Mouse (Mus musculus): ENCODE measurements around the gene Washc4.

The Washc4 gene

GRCm38 (mm10) chr10:83594526-83594925 lies 51.0 kb downstream of the Washc4 start:
- intact Hi-C loops (cut with DNase I), result no loop called here

- intact Hi-C loops (cut with DNase I), result no loop called here
These were observed 57.1 kb downstream of the Washc4 start for GRCm38 (mm10) chr10:83600650-83601049.

DNA sequence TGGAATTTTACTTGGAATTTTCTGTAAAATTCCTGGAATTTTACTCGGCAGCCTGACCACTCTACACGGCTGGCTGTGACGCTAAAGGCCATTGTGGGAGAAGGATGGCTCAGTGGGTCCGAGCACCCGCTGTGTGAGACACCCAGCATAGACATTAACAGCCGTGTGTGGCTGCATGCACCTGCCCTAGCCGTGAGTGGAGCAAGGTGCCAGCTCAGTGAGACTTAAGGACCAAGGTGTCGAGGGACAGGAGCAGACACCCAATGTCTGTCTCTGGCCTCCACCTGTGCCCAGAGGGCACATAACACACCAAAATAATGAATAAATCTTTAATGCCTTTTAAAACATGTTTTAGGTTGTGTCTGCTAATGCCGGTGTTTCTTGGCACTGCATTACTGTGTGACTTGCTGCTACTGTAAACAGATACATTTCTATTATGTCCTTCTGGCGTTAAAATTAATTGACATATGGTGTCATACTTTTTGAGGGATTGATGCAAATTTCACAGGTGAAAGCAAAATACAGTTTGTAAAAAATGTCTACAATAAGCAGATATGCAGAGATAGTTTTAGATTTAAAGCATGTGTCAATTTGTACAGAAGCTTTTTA lies 60.5 kb downstream of the Washc4 start:
- intact Hi-C loops (cut with DNase I), result no loop called here

- intact Hi-C loops (cut with DNase I), result no loop called here
These were observed 62.2 kb downstream of the Washc4 start for GRCm38 (mm10) chr10:83605637-83606183.

GRCm38 (mm10) chr10:83607111-83607510 lies 63.6 kb downstream of the Washc4 start:
- intact Hi-C loops (cut with DNase I), result no loop called here

DNA sequence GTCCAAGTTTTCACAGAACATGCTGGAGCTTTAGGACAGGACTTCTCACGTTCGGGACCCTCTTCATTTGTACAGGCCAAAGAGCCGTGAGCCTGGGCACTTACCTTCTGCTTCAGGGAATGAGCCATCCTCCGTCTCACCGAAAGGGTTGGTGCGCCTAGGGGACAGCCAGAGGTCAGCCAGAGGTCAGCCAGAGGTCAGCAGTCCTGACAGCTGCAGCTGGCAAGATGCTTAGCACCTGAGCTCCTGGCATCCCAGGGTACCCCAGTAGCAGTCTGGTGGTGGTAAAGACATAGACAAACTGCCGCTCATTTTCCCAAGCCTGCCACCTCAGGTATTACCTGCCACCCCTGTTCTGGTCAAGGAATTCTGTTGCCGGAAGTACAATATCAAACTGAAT lies 65.0 kb downstream of the Washc4 start:
- intact Hi-C loops (cut with DNase I), result no loop called here

- intact Hi-C loops (cut with DNase I), result no loop called here
These were observed 67.0 kb downstream of the Washc4 start for GRCm38 (mm10) chr10:83610518-83610917.

- intact Hi-C loops (cut with DNase I), result no loop called here
These were observed 68.3 kb downstream of the Washc4 start for GRCm38 (mm10) chr10:83611863-83612262.

- intact Hi-C loops (cut with DNase I), result no loop called here
These were observed 69.2 kb downstream of the Washc4 start for GRCm38 (mm10) chr10:83612648-83613215.

GRCm38 (mm10) chr10:83617366-83617765 lies 73.8 kb downstream of the Washc4 start:
- intact Hi-C loops (cut with DNase I), result no loop called here

GRCm38 (mm10) chr10:83618819-83619440 lies 75.4 kb downstream of the Washc4 start:
- intact Hi-C loops (cut with DNase I), result no loop called here

GRCm38 (mm10) chr10:83620350-83621055 lies 77.0 kb downstream of the Washc4 start:
- intact Hi-C loops (cut with DNase I), result no loop called here

DNA sequence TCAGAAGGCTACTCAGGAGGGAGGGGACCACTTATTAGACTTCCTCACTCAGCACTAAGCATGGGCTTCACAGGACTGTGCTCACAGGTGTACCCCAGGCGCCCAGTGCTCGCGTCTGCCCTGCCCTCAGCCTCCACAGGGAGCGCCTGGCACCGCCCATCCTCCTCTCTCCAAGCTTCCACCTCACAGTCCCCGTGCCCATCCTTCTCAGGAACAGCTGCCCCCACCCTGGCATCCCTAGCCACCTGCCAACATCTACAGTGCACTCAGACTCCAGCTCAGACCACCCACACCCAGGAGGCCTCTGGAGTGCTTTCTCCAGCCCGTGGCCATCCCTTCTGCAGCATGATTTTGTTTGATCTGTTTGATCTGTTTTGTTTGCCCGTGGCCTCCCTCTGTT lies 80.5 kb downstream of the Washc4 start:
- intact Hi-C loops (cut with DNase I), result no loop called here

- intact Hi-C loops (cut with DNase I), result no loop called here
These were observed 81.3 kb downstream of the Washc4 start for GRCm38 (mm10) chr10:83624841-83625240.

DNA sequence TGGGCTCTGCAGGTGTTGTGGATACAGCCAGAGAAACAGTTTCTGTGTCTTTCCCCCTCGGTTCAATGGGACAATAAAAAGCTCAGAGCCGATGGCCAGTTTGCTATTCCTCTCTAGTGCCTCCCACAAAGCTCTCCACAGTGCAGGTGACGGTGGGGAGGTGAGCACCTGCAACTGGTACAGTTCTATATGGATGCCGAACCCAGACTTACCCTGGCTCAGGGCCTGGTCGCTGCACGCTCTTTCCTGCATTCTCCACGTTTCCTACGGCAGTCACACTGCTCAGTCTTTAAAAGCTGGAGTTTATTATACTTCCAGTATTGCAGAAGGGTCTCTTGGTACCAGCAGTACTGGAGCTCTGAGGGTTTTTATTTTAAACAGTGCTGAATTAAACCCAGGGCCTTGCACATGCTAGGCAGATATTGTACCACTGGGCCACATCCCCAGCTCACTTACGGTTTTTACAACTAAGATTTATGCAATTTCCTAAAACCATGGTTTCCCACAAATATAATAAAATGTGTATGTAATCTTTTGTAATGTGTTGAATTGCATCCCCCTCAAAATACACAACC lies 83.6 kb downstream of the Washc4 start:
- intact Hi-C loops (cut with DNase I), result no loop called here

DNA sequence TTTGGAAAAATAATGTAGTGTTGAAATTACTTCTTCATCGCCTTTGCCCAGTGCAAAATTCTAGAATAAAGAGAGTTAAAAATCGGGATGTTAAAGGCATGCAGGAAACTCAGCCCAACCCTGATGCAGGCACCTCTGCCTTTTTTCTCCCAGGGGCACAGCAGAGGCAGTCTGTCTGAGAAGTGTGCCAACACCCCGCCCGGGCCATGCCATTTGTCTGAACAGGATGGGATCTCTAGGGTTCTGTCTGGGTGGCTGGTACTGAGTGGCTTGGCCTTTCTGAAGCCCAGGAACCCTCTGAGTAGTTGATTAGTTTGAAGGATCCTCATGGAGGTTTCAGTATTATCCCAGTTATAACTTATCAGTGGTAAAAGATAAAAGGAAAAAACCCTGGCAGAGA lies 84.7 kb downstream of the Washc4 start:
- intact Hi-C loops (cut with DNase I), result no loop called here

- intact Hi-C loops (cut with DNase I), result no loop called here
These were observed 85.7 kb downstream of the Washc4 start for GRCm38 (mm10) chr10:83629190-83629781.

- intact Hi-C loops (cut with DNase I), result no loop called here
These were observed 86.3 kb downstream of the Washc4 start for GRCm38 (mm10) chr10:83629878-83630277.

DNA sequence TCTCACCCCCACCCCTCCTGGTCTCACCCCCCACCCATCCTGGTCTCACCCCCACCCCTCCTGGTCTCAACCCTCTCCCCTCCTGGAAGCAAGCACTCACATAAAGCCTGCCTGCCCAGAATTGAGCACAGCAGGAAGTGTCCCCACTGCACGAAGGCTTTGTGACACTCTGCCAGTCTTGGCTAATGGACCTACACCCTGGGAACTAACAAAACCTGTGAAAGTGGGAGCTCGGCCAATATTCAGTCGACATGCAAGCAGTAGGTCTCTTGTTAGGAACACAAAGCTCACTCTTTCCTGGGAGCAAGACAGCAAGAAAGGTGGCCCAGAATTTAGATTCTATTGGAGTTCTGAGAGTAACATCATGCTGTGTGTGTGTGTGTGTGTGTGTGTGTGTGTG lies 87.3 kb downstream of the Washc4 start:
- intact Hi-C loops (cut with DNase I), result no loop called here

- intact Hi-C loops (cut with DNase I), result no loop called here
These were observed 88.2 kb downstream of the Washc4 start for GRCm38 (mm10) chr10:83631775-83632174.

- intact Hi-C loops (cut with DNase I), result no loop called here
These were observed 89.3 kb downstream of the Washc4 start for GRCm38 (mm10) chr10:83632806-83633374.

All from adrenal gland (tissue).